Mouse (Mus musculus) limb, embryonic 14.5 days (tissue): ENCODE data around the gene Dhx16. TPM values are rescaled to one million over a fixed set of nuclear protein-coding genes. Genes with fewer than 3 reads are reported as not detected.

Experiments used
- ATAC-seq: fragments of 200-750 bp; cut with Nextera tagmentation; 2 replicates; pipeline ENCODE4 v1.8.0; 2017; ENCODE audit warnings: low read depth, moderate number of reproducible peaks, moderate TSS enrichment; ENCODE audit not compliant: low FRiP score
- DNase-seq: peaks from one replicate; pipeline ENCODE4 v3.0.0-alpha.2; 2015; ENCODE audit warnings: low spot score
- H3K27ac ChIP-seq: fragments of 300-500 bp; sonication (generic); replicated peaks from 2 replicates; pipeline ENCODE4 v1.5.1; 2014; ENCODE audit warnings: low read depth, mild to moderate bottlenecking, low read length, moderate library complexity, mixed read lengths
- H3K27me3 ChIP-seq: fragments of 300-500 bp; sonication (generic); 2 replicates; pipeline ENCODE4 v1.6.1; 2014; ENCODE audit warnings: low read length, mixed read lengths; ENCODE audit not compliant: control insufficient read depth, insufficient read depth
- H3K36me3 ChIP-seq: fragments of 300-500 bp; sonication (generic); 2 replicates; pipeline ENCODE4 v1.6.1; 2014; ENCODE audit warnings: mild to moderate bottlenecking, low read length, moderate library complexity, mixed read lengths; ENCODE audit not compliant: control insufficient read depth, insufficient read depth
- H3K4me1 ChIP-seq: fragments of 300-500 bp; sonication (generic); 2 replicates; pipeline ENCODE4 v1.6.1; 2014; ENCODE audit warnings: antibody characterized with exemption, low read length, mixed read lengths; ENCODE audit not compliant: control insufficient read depth, insufficient read depth
- H3K4me2 ChIP-seq: fragments of 300-500 bp; sonication (generic); replicated peaks from 2 replicates; pipeline ENCODE4 v1.6.1; 2014; ENCODE audit warnings: low read depth, mild to moderate bottlenecking, low read length, moderate library complexity; ENCODE audit not compliant: severe bottlenecking
- H3K4me3 ChIP-seq: fragments of 300-500 bp; sonication (generic); replicated peaks from 2 replicates; pipeline ENCODE4 v1.5.1; 2014; ENCODE audit warnings: low read length
- H3K9ac ChIP-seq: fragments of 300-500 bp; sonication (generic); 2 replicates; pipeline ENCODE4 v1.6.1; 2014; ENCODE audit warnings: mild to moderate bottlenecking, low read depth, low read length, moderate library complexity; ENCODE audit not compliant: severe bottlenecking
- H3K9me3 ChIP-seq: fragments of 300-500 bp; sonication (generic); 2 replicates; pipeline ENCODE4 v1.6.1; 2016; ENCODE audit warnings: low read length; ENCODE audit not compliant: control insufficient read depth
- POLR2A ChIP-seq: fragments of 200-500 bp; IDR thresholded peaks from 2 replicates; pipeline ENCODE4 v1.8.0; 2012; ENCODE audit warnings: inconsistent platforms, mild to moderate bottlenecking, moderate library complexity, borderline replicate concordance; ENCODE audit not compliant: insufficient read depth, insufficient read length; ENCODE audit errors: extremely low read depth
- WGBS: fragments of 180-500 bp; shearing (Covaris S2); extraction: QIAGEN DNeasy Blood & Tissue Kit; methylation state at CpG from one replicate; pipeline ENCODE4 v1.1.7; 2014; 5-methylcytosine and 5-hydroxymethylcytosine counted together
- polyA plus RNA-seq, 2 experiments: library from polyadenylated mRNA; depleted of rRNA in 1 of 2; stranded (reverse) in 1 of 2; unstranded in 1 of 2; fragments of >200 nt; fragmentation: Nextera tagmentation in 1 of 2; extraction: Ambion mirVana in 1 of 2; gene quantifications; 2 replicates each; pipeline versions ENCODE4 v1.2.1 to v1.2.3; 2012 to 2014

Dhx16 gene
- polyA plus RNA-seq, 2 experiments: 40.0 to 78.6 TPM

- H3K4me3 ChIP-seq: peak overlapping the region; percentile 62
- 10% methylated on average over 26 of the region's 26 CpGs for WGBS
- TF ChIP-seq POLR2A: no peak
- no peak for DNase-seq
- H3K4me1 ChIP-seq: peaks cover 39% of the 10 kb centered on the region
- H3K27ac ChIP-seq: peak overlapping the region; percentile 92
- H3K27me3 ChIP-seq: no peaks in the 10 kb centered on the region
- H3K4me2 ChIP-seq: peak overlapping the region; percentile 97
- no peak for ATAC-seq
- H3K9ac ChIP-seq: peak overlapping the region; percentile 83
- H3K36me3 ChIP-seq: peaks cover 11% of the 10 kb centered on the region
- H3K9me3 ChIP-seq: no peaks in the 10 kb centered on the region
Measured at GRCm38 (mm10) chr17:35866911-35867890, 12.4 kb upstream of the Dhx16 start.

DNA sequence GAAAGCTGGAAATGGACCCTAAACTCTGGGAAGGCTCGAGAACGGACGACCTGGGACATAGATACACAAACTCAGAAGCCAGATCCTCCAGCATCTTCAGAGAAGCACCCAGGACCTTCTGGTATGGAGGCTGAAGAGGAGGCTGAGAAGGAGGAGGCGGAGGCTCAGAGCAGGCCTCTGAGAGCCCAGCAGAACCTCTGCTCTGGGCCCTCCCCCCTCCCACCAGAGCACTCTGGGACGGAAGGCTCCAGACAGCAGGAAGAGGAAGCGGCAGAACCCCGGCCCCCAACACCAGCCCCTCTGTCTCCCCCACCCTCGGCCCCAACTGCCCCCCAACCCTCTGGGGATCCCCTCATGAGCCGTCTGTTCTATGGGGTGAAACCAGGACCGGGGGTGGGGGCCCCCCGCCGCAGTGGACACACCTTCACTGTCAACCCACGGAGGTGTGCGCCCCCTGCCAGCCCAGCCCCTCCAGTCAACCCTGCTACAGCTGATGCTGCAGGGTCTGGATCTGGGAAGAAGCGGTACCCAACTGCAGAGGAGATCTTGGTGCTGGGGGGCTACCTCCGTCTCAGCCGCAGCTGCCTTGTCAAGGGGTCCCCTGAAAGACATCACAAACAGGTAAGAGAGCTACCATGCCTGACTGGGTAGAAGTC, 11.3 kb upstream of the Dhx16 start:
- peaks cover 9% of the 10 kb centered on the region for H3K36me3 ChIP-seq
- peak overlapping the region; percentile 83 for H3K9ac ChIP-seq
- peaks cover 39% of the 10 kb centered on the region for H3K4me1 ChIP-seq
- DNase-seq (no peak), ATAC-seq (no peak)
- 0 out of 2 replicates have a peak overlapping the region, but pooled peaks have one; percentile 59 for H3K27ac ChIP-seq
- no peak for TF ChIP-seq POLR2A
- WGBS: 28% methylated on average over 14 of the region's 17 CpGs
- H3K9me3 ChIP-seq: no peaks in the 10 kb centered on the region
- peak overlapping the region; percentile 97 for H3K4me2 ChIP-seq
- H3K4me3 ChIP-seq: peak overlapping the region; percentile 62
- H3K27me3 ChIP-seq: no peaks in the 10 kb centered on the region

DNA sequence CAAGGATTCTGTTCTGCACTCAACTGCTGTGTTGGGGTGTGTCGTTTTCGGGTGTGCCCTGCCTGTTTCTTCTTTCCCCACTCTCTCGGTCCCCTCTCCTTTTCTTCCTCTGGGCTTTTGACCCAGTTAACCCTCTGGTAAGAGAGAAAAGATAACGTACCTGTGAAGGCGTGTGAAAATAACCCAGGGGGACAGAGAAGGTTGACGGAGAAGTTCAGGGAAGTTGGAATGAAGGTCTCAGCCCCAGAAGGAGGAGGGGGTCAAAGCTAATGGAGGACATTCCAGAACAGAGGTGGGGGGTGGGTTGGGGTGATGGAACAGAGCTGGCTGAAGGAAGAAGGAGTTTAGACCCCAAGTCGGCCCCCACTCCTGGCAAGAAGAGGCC, 10.7 kb upstream of the Dhx16 start:
- Histone ChIP-seq H3K36me3 (peaks cover 8% of the 10 kb centered on the region), H3K27me3 (no peaks in the 10 kb centered on the region), H3K4me3 (peak overlapping the region; percentile 62), H3K27ac (peak overlapping the region; percentile 59), H3K9me3 (no peaks in the 10 kb centered on the region), H3K4me1 (peaks cover 39% of the 10 kb centered on the region), H3K4me2 (peak overlapping the region; percentile 97), H3K9ac (peak overlapping the region; percentile 83)
- WGBS: 4% methylated on average over 7 of the region's 7 CpGs
- TF ChIP-seq POLR2A: no peak
- no peak for ATAC-seq
- no peak for DNase-seq

DNA sequence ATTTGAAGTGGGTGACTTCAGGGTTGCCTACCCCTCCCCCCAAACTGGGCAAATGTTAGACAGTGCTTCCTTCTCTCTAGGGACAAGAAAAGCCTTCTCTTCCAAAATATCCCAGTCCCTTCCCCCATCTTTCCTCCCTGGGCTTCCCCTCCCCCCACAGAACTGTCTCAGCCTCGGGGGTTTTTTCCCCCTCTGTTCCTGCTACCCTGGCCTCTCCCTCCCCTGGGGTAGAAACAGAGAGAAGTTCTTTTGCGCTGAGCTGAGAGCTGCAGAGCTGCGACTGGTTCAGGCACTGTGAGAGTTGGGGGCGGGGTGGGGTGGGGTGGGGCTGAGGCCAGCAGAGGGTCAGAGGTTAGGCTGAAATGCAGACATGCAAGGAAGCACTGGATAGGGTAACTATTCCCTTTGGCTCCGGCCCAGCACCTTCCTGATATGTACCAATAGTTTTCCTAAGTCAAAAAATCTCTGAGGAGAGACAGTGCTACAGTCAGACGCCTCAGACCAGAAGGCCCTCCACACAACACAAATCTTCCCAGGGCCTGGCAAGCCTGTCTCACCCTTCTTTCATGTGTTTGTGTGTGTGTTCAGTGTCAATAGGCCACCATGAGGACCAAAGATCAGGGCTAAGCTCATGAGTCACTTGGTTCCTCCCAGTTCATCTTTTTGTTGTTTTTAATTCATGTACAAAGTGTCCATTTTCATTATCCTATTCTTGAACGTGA, 10.1 kb upstream of the Dhx16 start:
- 4% methylated on average over 7 of the region's 7 CpGs for WGBS
- peaks cover 39% of the 10 kb centered on the region for H3K4me1 ChIP-seq
- peak overlapping the region; percentile 62 for H3K4me3 ChIP-seq
- no peaks in the 10 kb centered on the region for H3K9me3 ChIP-seq
- peak overlapping the region; percentile 59 for H3K27ac ChIP-seq
- no peaks in the 10 kb centered on the region for H3K27me3 ChIP-seq
- no peak for DNase-seq
- peak overlapping the region; percentile 83 for H3K9ac ChIP-seq
- peaks cover 14% of the 10 kb centered on the region for H3K36me3 ChIP-seq
- ATAC-seq: no peak
- TF ChIP-seq POLR2A: no peak
- H3K4me2 ChIP-seq: peak overlapping the region; percentile 97

GRCm38 (mm10) chr17:35870151-35870883, 9.3 kb upstream of the Dhx16 start:
- peak overlapping the region; percentile 62 for H3K4me3 ChIP-seq
- TF ChIP-seq POLR2A: no peak
- H3K4me1 ChIP-seq: peaks cover 33% of the 10 kb centered on the region
- peak overlapping the region; percentile 97 for H3K4me2 ChIP-seq
- H3K36me3 ChIP-seq: peaks cover 22% of the 10 kb centered on the region
- H3K9ac ChIP-seq: peak overlapping the region; percentile 83; the same call in 1 of the 2 replicates
- DNase-seq (no peak), ATAC-seq (no peak)
- no peaks in the 10 kb centered on the region for H3K27me3 ChIP-seq
- no peaks in the 10 kb centered on the region for H3K9me3 ChIP-seq
- H3K27ac ChIP-seq: no peak overlapping the region
- WGBS: 61% methylated on average over 9 of the region's 9 CpGs
